Mouse (Mus musculus): ENCODE measurements at regions not wholly inside any gene's neighbourhood (a gene's known extent, or its start where the extent isn't known, plus 50 kb on each side); places are given as distances from the start of the nearest gene placed in this dataset.

DNA sequence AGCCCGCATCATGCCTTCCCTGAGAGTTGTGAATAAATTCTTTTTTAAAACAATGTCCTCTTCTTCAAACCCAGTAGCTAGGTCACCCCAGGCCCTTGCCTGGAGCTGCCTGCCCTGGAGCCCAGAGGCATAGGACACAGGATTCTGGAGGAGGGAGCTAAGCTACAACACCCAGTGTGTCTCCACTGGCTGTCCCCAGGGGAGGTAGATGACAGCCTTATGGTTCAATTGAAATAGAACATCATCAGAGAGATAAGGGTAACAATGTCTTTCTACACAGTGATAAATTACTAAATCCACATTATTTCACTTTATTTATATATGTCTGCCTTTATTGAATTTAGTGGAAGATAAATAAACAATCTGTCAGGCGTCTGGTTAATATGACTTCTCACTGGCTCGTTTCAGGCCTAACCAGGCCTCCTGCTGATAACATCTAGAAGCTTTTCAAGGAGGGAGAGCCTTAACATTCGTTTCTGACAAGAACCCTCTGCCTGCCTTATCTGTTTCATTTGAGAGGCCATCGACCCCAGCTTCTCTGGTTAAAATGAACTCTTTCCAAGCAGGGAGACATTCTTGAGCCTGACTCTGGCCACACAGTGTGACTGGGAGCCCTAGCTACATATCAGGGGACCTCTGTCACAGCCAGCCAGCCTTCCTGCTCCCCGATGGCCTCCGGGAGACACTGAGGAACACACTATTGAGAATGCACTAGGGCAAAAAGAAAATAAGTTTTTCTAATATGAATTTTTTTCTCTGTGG, 252.1 kb upstream of the Dynlrb2 start:
- ATAC-seq (ENCODE audit: extremely low read depth, insufficient number of reproducible peaks, low FRiP score, poor library complexity, severe bottlenecking): no peak

DNA sequence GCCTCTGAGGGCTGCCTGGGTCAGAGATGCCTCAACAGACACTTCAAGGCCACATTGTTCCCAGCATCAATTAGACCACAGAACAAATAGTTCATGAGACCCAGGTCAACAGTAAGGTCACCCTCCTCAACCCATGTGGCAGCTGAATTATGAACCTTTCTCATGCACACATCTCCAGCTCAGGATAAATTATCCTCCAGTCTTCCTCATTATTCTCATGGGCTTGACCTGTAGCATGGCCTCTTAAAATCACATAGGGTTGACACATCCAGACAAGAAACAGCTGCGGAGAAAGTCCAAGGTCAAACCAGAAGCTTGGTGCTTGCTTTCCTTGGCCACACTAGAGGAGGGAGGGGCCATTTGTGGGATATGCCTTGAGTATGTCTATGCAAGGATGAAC, 256.4 kb upstream of the Dynlrb2 start:
- no peak for ATAC-seq (ENCODE audit: extremely low read depth, insufficient number of reproducible peaks, low FRiP score, poor library complexity, severe bottlenecking)

DNA sequence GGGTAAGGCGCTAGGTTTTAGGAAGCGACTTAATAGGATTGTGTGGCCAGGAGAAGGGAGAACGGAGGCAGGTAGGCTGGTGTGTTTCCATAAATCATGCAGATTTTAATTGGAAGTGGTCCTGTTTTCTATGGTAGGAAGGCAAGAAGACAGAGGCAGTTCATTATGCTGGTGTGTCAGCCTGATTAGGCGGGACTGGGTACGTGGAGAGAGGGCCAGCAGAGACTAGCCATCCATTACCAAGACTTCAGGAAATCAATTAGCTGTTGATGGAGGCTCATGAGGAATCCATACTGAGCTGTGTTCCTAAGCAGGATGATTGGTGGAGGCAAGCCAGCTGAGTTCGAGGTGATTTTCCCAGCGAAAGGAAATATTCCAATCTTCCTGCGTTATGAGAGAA, 261.3 kb upstream of the Dynlrb2 start:
- no peak for ATAC-seq (ENCODE audit: extremely low read depth, insufficient number of reproducible peaks, low FRiP score, poor library complexity, severe bottlenecking)

GRCm38 (mm10) chr8:116242972-116243371, 261.8 kb upstream of the Dynlrb2 start:
- no peak for ATAC-seq (ENCODE audit: extremely low read depth, insufficient number of reproducible peaks, low FRiP score, poor library complexity, severe bottlenecking)

- no peak for ATAC-seq (ENCODE audit: extremely low read depth, insufficient number of reproducible peaks, low FRiP score, poor library complexity, severe bottlenecking)
Observed at GRCm38 (mm10) chr8:116241987-116242242, 262.9 kb upstream of the Dynlrb2 start.

GRCm38 (mm10) chr8:116241146-116241986, 263.4 kb upstream of the Dynlrb2 start:
- no peak for ATAC-seq (ENCODE audit: extremely low read depth, insufficient number of reproducible peaks, low FRiP score, poor library complexity, severe bottlenecking)

- no peak for ATAC-seq (ENCODE audit: extremely low read depth, insufficient number of reproducible peaks, low FRiP score, poor library complexity, severe bottlenecking)
Observed at GRCm38 (mm10) chr8:116238670-116239069, 266.1 kb upstream of the Dynlrb2 start.

DNA sequence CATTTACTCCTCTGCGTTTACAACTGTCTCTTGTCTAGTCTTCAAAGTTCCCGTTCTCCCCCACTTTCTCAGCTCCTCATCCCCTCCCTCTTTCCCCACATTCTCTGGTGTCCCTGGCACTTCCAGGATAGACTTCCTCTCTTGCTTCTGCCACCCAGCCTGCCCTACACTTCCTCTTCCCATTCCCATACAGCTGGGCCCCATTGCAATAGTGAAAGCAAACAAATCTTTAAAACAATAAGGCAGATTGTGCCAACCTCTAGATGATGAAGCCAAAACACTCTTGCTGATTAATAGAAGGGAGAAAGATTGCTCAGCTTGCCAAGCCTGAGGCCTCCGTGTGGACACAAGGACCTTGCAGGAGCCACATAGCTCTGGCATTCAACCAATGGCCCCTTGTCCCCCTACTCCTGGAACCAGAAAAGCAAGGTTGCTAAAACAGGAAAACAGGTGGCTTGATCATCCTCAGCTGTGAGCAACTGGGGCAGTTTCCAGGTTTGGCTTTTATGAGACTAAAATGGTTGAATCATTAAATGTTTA, 267.1 kb upstream of the Dynlrb2 start:
- ATAC-seq (ENCODE audit: extremely low read depth, insufficient number of reproducible peaks, low FRiP score, poor library complexity, severe bottlenecking): no peak

- ATAC-seq (ENCODE audit: extremely low read depth, insufficient number of reproducible peaks, low FRiP score, poor library complexity, severe bottlenecking): no peak
Observed at GRCm38 (mm10) chr8:116229654-116230136, 275.1 kb upstream of the Dynlrb2 start.

- no peak for ATAC-seq (ENCODE audit: extremely low read depth, insufficient number of reproducible peaks, low FRiP score, poor library complexity, severe bottlenecking)
Observed at GRCm38 (mm10) chr8:116227003-116227402, 277.8 kb upstream of the Dynlrb2 start.

- no peak for ATAC-seq (ENCODE audit: extremely low read depth, insufficient number of reproducible peaks, low FRiP score, poor library complexity, severe bottlenecking)
Observed at GRCm38 (mm10) chr8:116223235-116223634, 281.5 kb upstream of the Dynlrb2 start.

- ATAC-seq (ENCODE audit: extremely low read depth, insufficient number of reproducible peaks, low FRiP score, poor library complexity, severe bottlenecking): no peak
Observed at GRCm38 (mm10) chr8:116215909-116216308, 288.9 kb upstream of the Dynlrb2 start.

GRCm38 (mm10) chr8:116215286-116215860, 289.4 kb upstream of the Dynlrb2 start:
- ATAC-seq (ENCODE audit: extremely low read depth, insufficient number of reproducible peaks, low FRiP score, poor library complexity, severe bottlenecking): no peak

- ATAC-seq (ENCODE audit: extremely low read depth, insufficient number of reproducible peaks, low FRiP score, poor library complexity, severe bottlenecking): no peak
Observed at GRCm38 (mm10) chr8:116203631-116204030, 301.1 kb upstream of the Dynlrb2 start.

DNA sequence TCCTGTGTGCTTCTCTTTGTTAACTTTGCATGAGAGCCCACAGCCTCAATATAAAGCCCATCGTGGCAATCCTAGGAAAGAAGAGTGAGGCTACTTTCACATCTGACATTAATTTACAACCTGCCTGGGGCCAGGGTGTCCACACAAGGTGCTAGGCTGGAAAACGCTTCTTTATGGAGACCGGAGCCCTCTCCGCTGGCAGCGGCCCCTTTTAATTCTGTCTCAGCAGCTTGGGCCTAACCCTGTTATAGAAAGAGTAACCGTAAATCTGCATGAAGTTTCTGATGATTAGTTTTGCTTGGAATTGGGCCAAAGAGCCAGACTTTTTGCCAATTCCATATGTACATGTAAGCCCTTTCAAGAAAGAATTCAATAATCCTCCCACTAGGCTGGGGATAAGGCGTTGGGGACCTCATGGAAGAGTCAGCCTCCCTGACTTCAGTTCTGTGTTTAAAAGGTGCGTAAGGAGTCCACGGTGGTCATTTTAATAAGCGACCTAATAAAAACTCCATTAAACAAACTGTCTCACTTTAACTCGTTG, 304.2 kb upstream of the Dynlrb2 start:
- no peak for ATAC-seq (ENCODE audit: extremely low read depth, insufficient number of reproducible peaks, low FRiP score, poor library complexity, severe bottlenecking)

GRCm38 (mm10) chr8:116196623-116197184, 308.1 kb upstream of the Dynlrb2 start:
- no peak for ATAC-seq (ENCODE audit: extremely low read depth, insufficient number of reproducible peaks, low FRiP score, poor library complexity, severe bottlenecking)

DNA sequence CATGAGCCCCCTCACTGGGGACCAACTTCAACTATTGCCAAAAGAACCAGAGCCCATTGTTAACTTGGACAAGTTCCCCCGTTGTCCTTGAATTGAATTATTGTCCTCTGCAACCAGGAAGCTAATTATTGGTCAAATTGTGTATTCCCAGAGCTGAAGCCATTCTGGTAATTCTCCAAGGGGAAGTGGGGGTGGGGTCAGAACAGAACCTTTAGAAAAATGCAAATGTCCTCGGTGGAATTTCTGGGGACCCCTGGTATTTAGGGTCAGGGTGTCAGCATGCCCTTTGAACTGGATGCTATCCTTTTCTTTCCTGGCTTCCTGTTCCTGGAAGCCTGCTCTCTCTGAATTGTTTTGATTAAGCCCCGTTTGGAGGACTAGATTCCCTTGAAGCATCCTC, 312.7 kb upstream of the Dynlrb2 start:
- no peak for ATAC-seq (ENCODE audit: extremely low read depth, insufficient number of reproducible peaks, low FRiP score, poor library complexity, severe bottlenecking)

DNA sequence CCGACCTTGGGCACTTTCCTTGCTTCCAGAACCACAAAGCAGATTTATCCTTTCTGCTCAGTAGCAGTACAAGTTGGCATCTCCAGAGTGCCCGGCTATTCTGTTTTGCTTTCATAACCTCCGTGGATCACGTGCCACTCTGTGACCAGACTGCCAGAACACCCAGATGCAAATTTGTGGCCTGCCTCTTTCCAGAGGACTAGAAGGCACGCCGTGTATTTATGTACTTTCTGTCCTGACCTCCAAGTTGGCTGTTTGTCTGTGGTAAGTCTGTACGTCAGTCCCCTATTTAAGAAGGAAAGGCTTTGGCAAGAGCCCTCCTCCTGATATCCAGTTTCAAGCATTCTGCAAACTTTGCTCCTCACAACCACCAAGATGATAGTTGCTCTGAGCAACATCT, 319.6 kb upstream of the Dynlrb2 start:
- no peak for ATAC-seq (ENCODE audit: extremely low read depth, insufficient number of reproducible peaks, low FRiP score, poor library complexity, severe bottlenecking)

- no peak for ATAC-seq (ENCODE audit: extremely low read depth, insufficient number of reproducible peaks, low FRiP score, poor library complexity, severe bottlenecking)
Observed at GRCm38 (mm10) chr8:116184241-116184640, 320.5 kb upstream of the Dynlrb2 start.

Measured in neutrophil, adult 5-6 weeks (primary cell).